Mouse (Mus musculus): ENCODE results near the gene Sugt1.

The Sugt1 gene

DNA sequence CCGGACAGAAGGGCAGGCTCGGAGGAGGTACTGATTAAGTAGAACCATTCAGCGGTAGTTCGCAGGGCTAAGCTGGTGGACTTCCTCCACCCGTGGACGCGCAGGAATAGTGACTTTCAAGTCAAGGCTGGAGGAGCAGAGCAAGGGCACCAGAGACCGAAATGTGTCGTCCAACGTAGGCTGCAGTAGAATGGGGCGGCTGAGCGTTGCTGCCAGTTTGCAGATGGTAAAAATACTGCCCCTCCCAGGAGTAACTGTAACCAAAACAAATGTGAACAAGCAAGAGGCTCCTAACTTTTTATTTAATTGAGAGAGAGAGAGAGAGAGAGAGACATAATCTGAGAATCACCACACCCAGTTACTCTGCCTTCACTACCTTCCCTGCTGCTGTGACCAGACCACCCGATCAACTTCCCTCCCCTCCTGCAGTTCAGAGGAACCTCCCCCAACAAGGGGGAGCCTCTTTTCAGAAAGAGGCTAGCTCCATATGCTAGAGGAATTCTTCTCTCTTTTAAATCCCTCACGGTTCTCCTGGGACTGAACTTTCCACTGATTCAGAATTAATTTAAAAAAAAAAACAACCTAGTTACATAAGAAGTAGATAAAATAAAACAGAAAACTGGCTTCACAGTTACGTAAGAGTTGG lies 89.7 kb downstream of the Sugt1 start:
- no peak for DNase-seq (ENCODE audit: low read depth, low spot score)

DNA sequence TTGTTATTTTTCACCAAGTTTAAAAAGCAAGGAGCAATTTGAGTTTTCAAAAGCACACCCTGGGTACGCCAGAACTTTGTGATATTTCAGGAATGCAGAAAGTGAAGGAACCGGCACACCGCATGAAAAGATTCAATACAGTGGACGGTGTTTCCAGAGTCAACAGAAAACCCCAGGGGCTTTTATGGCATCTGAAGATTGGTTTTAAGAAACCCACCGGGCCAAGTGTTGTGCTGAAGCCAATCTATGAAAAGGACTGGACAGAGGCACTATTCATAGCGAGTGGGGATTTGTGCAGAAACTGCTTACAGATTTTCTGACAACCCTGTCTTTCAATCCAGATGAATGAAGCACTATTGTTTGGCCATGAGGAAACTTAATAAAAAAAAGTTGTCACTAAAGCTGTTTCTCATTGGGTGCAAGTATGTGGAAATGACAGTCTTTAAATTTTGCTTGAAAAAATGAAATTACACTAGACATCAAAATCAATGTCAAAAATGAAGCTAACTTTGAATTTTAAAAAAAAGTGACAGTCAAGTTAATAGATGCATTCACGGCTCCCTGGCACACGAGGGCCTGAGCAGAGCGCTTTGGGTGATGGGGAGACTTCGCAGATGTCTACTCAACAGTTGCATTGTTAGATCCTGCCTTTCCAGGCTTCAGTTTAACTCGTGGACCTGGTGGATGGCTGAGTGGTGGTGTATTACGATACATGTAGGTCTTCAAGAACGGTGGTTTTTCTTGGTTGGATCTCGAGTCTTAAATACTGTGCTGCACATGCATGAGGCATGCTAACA lies 90.6 kb downstream of the Sugt1 start:
- DNase-seq (ENCODE audit: low read depth, low spot score), result no peak

DNA sequence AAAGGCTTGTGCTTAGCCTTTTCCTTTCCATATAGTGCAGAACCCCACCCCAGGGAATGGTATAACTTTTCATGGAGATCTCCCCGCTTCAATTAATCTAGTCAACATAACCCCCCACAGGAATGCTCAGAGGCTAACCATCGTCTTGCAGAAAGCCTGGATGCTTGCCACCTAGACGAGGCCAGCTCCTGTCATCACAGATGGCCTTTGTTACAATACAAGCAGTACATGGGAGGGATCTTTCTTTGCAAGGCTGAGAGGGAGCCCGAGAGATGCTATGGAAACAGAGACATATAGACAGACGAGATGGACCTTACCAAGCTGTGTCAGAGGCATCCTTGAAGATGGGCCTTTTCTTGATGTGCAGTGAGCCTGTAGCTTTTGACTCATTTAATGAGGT lies 93.2 kb downstream of the Sugt1 start:
- no peak for DNase-seq (ENCODE audit: low read depth, low spot score)

Measured in ZHBTc4 (cell line).